Mouse (Mus musculus): Measurements from ENCODE around the gene Cab39l. TPM values are rescaled to one million over a fixed set of nuclear protein-coding genes. Genes with fewer than 3 reads are reported as not detected.

Gene Cab39l
- 209 TPM for polyA plus RNA-seq (2014; fragmentation: Illumina TruSeq; extraction: RNeasy Lipid Tissue Mini Kit (QIAGEN cat#74804); ENCODE audit: low read depth, low replicate concordance)

GRCm38 (mm10) chr14:59440558-59441471 is at the start of gene Cab39l, which contains the start of gene Setdb2:
Gene Cab39l, plus strand, starts transcription at chr14:59440972.
Gene Setdb2, minus strand, starts transcription at chr14:59440884.

GRCm38 (mm10) chr14:59395281-59395680 is 45.5 kb upstream of the Cab39l start, which contains the start of gene Phf11c:
Gene Phf11c, minus strand, starts transcription at chr14:59395381.

GRCm38 (mm10) chr14:59597398-59598259 is 156.9 kb downstream of the Cab39l start, which contains the start of gene Cdadc1:
Gene Cdadc1, minus strand, starts transcription at chr14:59597959.

GRCm38 (mm10) chr14:59625158-59625805 is 184.5 kb downstream of the Cab39l start, which contains the start of gene Shisa2:
Gene Shisa2, plus strand, starts transcription at chr14:59625308.

Other genes with a start within 250 kb of the Cab39l start
- gene Rcbtb1, start 239.8 kb upstream of the Cab39l start, polyA plus RNA-seq (2014; fragmentation: Illumina TruSeq; extraction: RNeasy Lipid Tissue Mini Kit (QIAGEN cat#74804); ENCODE audit: low read depth, low replicate concordance) = 48.8 TPM
- gene Gm6904, start 180.8 kb upstream of the Cab39l start, polyA plus RNA-seq (2014; fragmentation: Illumina TruSeq; extraction: RNeasy Lipid Tissue Mini Kit (QIAGEN cat#74804); ENCODE audit: low read depth, low replicate concordance) = not detected
- gene Phf11a, start 143.4 kb upstream of the Cab39l start, polyA plus RNA-seq (2014; fragmentation: Illumina TruSeq; extraction: RNeasy Lipid Tissue Mini Kit (QIAGEN cat#74804); ENCODE audit: low read depth, low replicate concordance) = 1.0 TPM
- gene Phf11b, start 99.6 kb upstream of the Cab39l start, polyA plus RNA-seq (2014; fragmentation: Illumina TruSeq; extraction: RNeasy Lipid Tissue Mini Kit (QIAGEN cat#74804); ENCODE audit: low read depth, low replicate concordance) = 8.6 TPM
- gene Phf11d, start 75.5 kb upstream of the Cab39l start, polyA plus RNA-seq (2014; fragmentation: Illumina TruSeq; extraction: RNeasy Lipid Tissue Mini Kit (QIAGEN cat#74804); ENCODE audit: low read depth, low replicate concordance) = 14.4 TPM
- gene Phf11c, start 45.6 kb upstream of the Cab39l start, polyA plus RNA-seq (2014; fragmentation: Illumina TruSeq; extraction: RNeasy Lipid Tissue Mini Kit (QIAGEN cat#74804); ENCODE audit: low read depth, low replicate concordance) = 1.5 TPM
- gene Setdb2, start 88 bp upstream of the Cab39l start, polyA plus RNA-seq (2014; fragmentation: Illumina TruSeq; extraction: RNeasy Lipid Tissue Mini Kit (QIAGEN cat#74804); ENCODE audit: low read depth, low replicate concordance) = 17.4 TPM
- 107 TPM for gene Cdadc1, start 157.0 kb downstream of the Cab39l start, polyA plus RNA-seq (2014; fragmentation: Illumina TruSeq; extraction: RNeasy Lipid Tissue Mini Kit (QIAGEN cat#74804); ENCODE audit: low read depth, low replicate concordance)
- 2.2 TPM for gene Shisa2, start 184.3 kb downstream of the Cab39l start, polyA plus RNA-seq (2014; fragmentation: Illumina TruSeq; extraction: RNeasy Lipid Tissue Mini Kit (QIAGEN cat#74804); ENCODE audit: low read depth, low replicate concordance)

All from kidney, adult 10 weeks (tissue).